Mouse (Mus musculus) neural tube, embryonic 14.5 days (tissue): Measurements from ENCODE around the gene Gm21987. TPM values are rescaled to one million over a fixed set of nuclear protein-coding genes. Genes with fewer than 3 reads are reported as not detected.

Source experiments
- ATAC-seq: fragments of 200-750 bp; cut with Nextera tagmentation; 2 replicates; pipeline ENCODE4 v1.8.0; 2017; ENCODE audit warnings: low read depth, mild to moderate bottlenecking, moderate TSS enrichment, moderate library complexity
- H3K27ac ChIP-seq: fragments of 300-500 bp; sonication (generic); 2 replicates; pipeline ENCODE4 v1.5.1; 2014; ENCODE audit warnings: low read depth, mild to moderate bottlenecking, control low read depth, low read length, moderate library complexity, mixed read lengths
- H3K27me3 ChIP-seq: fragments of 300-500 bp; sonication (generic); 2 replicates; pipeline ENCODE4 v1.6.1; 2014; ENCODE audit warnings: low read length; ENCODE audit not compliant: control insufficient read depth, insufficient read depth
- H3K36me3 ChIP-seq: fragments of 300-500 bp; sonication (generic); 2 replicates; pipeline ENCODE4 v1.6.1; 2014; ENCODE audit warnings: low read length, mixed read lengths; ENCODE audit not compliant: control insufficient read depth, insufficient read depth
- H3K4me1 ChIP-seq: fragments of 300-500 bp; sonication (generic); 2 replicates; pipeline ENCODE4 v1.6.1; 2014; ENCODE audit warnings: low read length; ENCODE audit not compliant: control insufficient read depth, insufficient read depth
- H3K4me2 ChIP-seq: fragments of 300-500 bp; sonication (generic); 2 replicates; pipeline ENCODE4 v1.6.1; 2014; ENCODE audit warnings: mild to moderate bottlenecking, low read depth, low read length, control low read depth
- H3K4me3 ChIP-seq: fragments of 300-500 bp; sonication (generic); 2 replicates; pipeline ENCODE4 v1.5.1; 2014; ENCODE audit warnings: low read depth, low read length, control low read depth, mixed read lengths
- H3K9ac ChIP-seq: fragments of 300-500 bp; sonication (generic); replicated peaks from 2 replicates; pipeline ENCODE4 v1.6.1; 2014; ENCODE audit warnings: low read depth, mild to moderate bottlenecking, control low read depth, low read length, mixed read lengths
- H3K9me3 ChIP-seq: fragments of 300-500 bp; sonication (generic); 2 replicates; pipeline ENCODE4 v1.6.1; 2016; ENCODE audit warnings: low read length; ENCODE audit not compliant: control insufficient read depth
- WGBS: fragments of 180-500 bp; shearing (Covaris S2); extraction: QIAGEN DNeasy Blood & Tissue Kit; methylation state at CpG from one replicate; pipeline ENCODE4 v1.1.7; 2014; 5-methylcytosine and 5-hydroxymethylcytosine counted together
- polyA plus RNA-seq: library from polyadenylated mRNA; unstranded; fragments of >200 nt; fragmentation: Nextera tagmentation; extraction: Ambion mirVana; gene quantifications from 2 replicates; pipeline ENCODE4 v1.2.1, GENCODE M21; 2014

Gene Gm21987
- polyA plus RNA-seq, 1 experiment from 2014 or later: not detected

DNA sequence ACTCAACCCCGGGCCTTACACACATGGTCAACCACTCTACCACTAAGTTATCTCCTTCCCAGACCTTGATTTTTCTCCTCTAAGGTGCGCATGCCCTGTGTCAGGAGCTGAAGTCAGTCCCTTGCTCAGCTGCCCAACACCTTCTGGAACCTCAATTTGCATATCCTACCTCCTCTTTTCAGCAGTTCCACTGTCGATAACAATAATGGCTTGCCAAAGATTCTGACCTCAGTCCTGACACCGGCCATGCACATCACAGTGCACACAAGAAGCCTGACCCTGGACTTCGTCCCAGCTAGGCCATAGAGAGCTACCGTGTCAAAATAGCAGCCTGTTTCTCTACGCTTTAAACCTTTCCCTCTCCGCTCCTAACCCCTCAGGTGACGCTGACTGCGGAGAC is 26.6 kb downstream of the Gm21987 start:
- Histone ChIP-seq H3K4me3 (no peak overlapping the region), H3K9ac (no peak overlapping the region), H3K27me3 (no peaks in the 10 kb centered on the region), H3K4me2 (no peak overlapping the region), H3K4me1 (no peaks in the 10 kb centered on the region; the same call in 1 of the 2 replicates), H3K9me3 (no peaks in the 10 kb centered on the region), H3K36me3 (no peaks in the 10 kb centered on the region), H3K27ac (no peak overlapping the region)
- ATAC-seq: no peak
- 85% methylated on average over 10 of the region's 10 CpGs for WGBS

DNA sequence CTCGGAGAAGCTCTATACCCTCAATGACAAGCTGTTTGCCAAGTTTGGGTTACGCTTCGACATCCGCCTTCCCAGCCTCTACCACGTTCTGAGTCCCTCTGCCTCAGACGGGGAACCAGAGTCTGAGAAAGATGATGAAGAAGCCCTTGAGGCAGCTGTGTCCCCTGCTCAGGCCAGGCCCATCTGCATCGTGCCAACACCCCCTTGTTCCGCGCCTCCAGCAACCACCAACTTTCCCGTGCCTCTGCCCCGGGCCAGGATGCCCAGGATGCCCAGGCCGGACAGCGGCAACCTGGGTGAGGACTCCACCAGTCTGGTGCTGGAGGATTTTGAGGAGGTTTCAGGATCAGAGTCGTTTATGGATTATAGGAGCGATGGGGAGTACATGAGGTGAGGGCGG is 27.1 kb downstream of the Gm21987 start:
- Histone ChIP-seq H3K27me3 (no peaks in the 10 kb centered on the region), H3K36me3 (no peaks in the 10 kb centered on the region), H3K27ac (no peak overlapping the region), H3K4me3 (no peak overlapping the region), H3K9me3 (no peaks in the 10 kb centered on the region), H3K4me1 (no peaks in the 10 kb centered on the region; the same call in 1 of the 2 replicates), H3K4me2 (no peak overlapping the region), H3K9ac (no peak overlapping the region)
- WGBS: 88% methylated on average over 16 of the region's 16 CpGs
- ATAC-seq: no peak

DNA sequence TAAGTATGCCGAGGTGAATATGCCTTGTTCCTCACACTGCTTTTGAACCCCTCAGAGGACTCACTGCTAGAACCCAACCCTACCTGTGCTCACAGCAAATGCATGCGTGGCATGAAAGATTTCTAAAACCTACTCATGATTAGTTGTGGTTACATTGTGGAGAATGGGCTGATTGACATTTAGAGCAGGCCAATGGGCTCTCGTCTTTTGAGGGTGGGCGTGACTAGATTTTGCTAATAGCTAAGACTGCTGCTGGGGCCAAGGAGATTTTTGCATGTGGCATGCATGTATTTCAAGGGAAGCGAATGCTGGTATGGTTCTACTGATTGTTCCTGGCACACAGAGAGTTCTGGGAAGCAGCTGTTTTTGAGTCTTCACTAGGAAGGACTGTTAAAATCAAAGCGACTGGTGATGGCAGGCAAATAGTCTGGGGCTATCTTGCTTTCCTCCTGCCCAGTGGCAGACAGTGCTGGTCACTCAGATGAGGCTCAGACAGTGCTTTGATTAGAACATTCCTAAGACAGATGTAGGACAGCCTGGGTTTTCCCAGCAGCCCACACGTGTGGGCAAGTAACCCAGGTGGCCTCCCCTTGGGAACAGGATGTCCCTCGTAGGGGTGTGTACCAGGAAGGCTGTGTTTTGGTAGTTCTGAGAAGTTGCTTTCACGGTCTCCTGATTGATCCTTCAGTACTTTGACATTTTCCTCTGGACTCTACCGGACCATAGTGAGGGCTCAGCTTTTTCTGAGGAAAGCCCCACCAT is 27.7 kb downstream of the Gm21987 start:
- Histone ChIP-seq H3K36me3 (no peaks in the 10 kb centered on the region), H3K4me3 (no peak overlapping the region), H3K9me3 (no peaks in the 10 kb centered on the region), H3K9ac (no peak overlapping the region), H3K4me1 (no peaks in the 10 kb centered on the region; the same call in 1 of the 2 replicates), H3K4me2 (no peak overlapping the region), H3K27me3 (no peaks in the 10 kb centered on the region), H3K27ac (no peak overlapping the region)
- WGBS: 84% methylated on average over 10 of the region's 10 CpGs
- no peak for ATAC-seq

DNA sequence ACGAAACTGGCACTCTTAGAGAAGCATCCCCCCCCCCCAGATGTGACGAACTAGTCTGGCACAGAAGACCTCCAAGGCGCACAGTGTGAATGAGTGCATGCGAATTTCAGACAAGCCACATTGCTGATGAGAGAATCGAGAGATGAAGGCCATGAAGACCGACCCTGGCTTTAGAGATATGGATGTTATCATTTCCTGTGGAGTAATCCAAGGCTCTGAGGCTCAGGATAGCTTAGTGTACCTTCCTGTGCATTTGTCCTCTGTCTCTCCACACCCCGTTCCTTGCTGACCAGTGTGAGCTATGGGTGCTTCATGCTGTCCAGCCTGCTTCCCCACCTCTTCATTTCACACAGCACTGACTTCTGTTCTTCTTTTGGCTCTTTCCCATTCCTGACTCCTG is 28.3 kb downstream of the Gm21987 start:
- no peaks in the 10 kb centered on the region for H3K9me3 ChIP-seq
- WGBS: 88% methylated on average over 7 of the region's 7 CpGs
- H3K27ac ChIP-seq: no peak overlapping the region
- ATAC-seq: no peak
- no peak overlapping the region for H3K4me3 ChIP-seq
- no peaks in the 10 kb centered on the region for H3K36me3 ChIP-seq
- H3K4me1 ChIP-seq: no peaks in the 10 kb centered on the region; the same call in 1 of the 2 replicates
- no peaks in the 10 kb centered on the region for H3K27me3 ChIP-seq
- H3K4me2 ChIP-seq: no peak overlapping the region
- H3K9ac ChIP-seq: no peak overlapping the region

DNA sequence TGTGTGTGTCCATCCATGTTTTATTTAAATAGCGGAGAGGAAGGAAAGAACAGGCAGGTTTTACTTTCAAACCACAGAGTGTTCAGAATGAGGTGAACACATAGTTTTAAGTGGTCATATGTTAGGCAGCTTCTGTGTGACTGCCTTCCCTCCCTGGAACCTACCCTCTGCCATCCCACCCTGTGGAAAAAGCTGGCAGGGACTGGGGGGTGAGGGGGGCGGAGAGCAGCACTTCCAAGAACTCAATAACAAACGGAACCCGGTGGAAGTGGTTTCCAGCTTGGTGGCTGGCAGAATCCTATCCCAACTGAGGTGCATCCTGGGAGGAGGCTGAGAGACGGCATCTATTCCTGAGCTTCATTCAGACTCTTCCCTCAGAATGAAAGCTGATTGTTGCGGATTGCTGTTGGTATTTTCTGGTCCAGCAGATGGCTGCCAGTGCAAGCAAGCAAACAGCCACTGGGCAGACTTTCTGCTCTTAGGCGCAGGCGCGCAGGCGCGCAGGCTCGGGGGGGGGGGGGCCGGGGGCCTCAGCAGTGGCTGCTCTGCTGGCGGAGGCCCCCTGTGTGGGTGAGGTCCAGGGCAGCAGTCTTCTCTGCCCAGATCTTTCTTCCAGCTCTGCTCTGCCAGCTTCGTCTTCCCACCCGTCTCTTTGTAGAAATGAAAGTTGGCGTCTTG is 29.5 kb downstream of the Gm21987 start:
- Histone ChIP-seq H3K9me3 (no peaks in the 10 kb centered on the region), H3K27me3 (no peaks in the 10 kb centered on the region), H3K9ac (peak overlapping the region; percentile 44; the same call in 1 of the 2 replicates), H3K4me1 (no peaks in the 10 kb centered on the region; the same call in 1 of the 2 replicates), H3K4me3 (peak overlapping the region; percentile 9; the same call in 1 of the 2 replicates), H3K36me3 (no peaks in the 10 kb centered on the region), H3K4me2 (peak overlapping the region; percentile 41), H3K27ac (peak overlapping the region; percentile 71)
- ATAC-seq: peak; percentile 93
- 33% methylated on average over 17 of the region's 17 CpGs for WGBS

DNA sequence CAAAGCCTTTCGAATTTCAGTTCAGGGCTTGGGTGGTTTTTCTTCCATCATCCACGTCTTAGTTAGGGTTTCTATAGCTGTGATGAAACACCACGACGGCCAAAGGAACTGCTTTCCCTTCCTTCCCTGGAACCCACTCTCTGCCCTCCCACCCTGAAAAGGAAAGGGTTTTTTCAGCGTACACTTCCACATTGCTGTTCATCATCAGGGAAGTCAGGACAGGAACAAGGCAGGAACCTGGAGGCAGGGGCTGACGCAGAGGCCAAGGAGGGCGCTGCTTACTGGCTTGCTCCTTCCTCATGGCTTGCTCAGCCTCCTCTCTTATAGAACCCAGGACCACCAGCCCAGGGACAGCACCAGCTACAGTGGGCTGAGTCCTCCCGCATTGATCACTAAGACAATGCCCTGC is 30.0 kb downstream of the Gm21987 start:
- no peaks in the 10 kb centered on the region; the same call in 1 of the 2 replicates for H3K4me1 ChIP-seq
- H3K36me3 ChIP-seq: no peaks in the 10 kb centered on the region
- peak overlapping the region; percentile 71; the same call in 1 of the 2 replicates for H3K27ac ChIP-seq
- no peaks in the 10 kb centered on the region for H3K9me3 ChIP-seq
- H3K4me3 ChIP-seq: peak overlapping the region; percentile 9; the same call in 1 of the 2 replicates
- peak overlapping the region; percentile 41 for H3K4me2 ChIP-seq
- ATAC-seq: peak; percentile 62
- H3K9ac ChIP-seq: peak overlapping the region; percentile 44; the same call in 1 of the 2 replicates
- 60% methylated on average over 8 of the region's 8 CpGs for WGBS
- H3K27me3 ChIP-seq: no peaks in the 10 kb centered on the region

DNA sequence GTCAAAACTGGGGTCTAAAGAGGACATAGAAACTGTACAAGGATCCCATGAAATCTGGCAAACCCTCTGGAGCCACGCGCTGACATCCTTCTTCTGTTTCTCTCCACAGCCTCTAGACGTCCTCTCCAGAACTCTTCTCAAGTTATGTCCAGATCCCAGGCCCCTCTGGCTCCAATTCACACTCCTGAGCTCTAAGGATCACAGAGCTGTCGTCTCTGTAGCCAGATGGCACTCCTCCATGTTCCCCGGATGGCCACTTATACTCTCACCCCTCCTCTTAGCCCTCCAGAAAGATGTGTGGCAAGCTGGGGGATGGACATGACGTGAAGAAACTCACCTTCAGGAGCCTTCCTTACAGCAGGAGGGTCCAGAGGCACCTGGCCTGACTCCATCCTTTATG is 30.7 kb downstream of the Gm21987 start:
- ATAC-seq: no peak
- no peak overlapping the region for H3K27ac ChIP-seq
- H3K4me1 ChIP-seq: no peaks in the 10 kb centered on the region; the same call in 1 of the 2 replicates
- no peak overlapping the region for H3K9ac ChIP-seq
- H3K27me3 ChIP-seq: no peaks in the 10 kb centered on the region
- H3K36me3 ChIP-seq: no peaks in the 10 kb centered on the region
- no peak overlapping the region for H3K4me2 ChIP-seq
- H3K4me3 ChIP-seq: no peak overlapping the region
- H3K9me3 ChIP-seq: no peaks in the 10 kb centered on the region
- WGBS: 82% methylated on average over 6 of the region's 6 CpGs

DNA sequence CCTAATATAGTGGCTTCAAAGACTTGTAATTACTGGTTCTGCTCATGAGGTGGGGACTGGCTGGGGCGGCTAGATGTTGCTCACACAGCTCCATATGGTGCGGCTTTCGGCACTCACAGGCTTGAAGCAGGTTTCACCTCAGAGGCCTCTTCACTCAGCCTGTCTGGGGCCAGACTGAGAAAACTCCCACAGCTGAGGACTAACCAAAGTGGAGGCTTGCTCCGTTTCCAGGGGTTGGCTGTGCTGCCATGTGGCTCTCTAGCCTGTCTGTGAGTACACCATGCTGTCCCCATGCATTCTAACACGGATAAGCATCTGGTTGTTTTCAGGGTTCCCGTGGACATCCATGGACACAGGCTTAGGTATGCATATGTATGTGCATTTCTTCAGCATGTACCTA is 31.8 kb downstream of the Gm21987 start:
- Histone ChIP-seq H3K27me3 (no peaks in the 10 kb centered on the region), H3K4me2 (no peak overlapping the region), H3K36me3 (no peaks in the 10 kb centered on the region), H3K9me3 (no peaks in the 10 kb centered on the region), H3K4me1 (no peaks in the 10 kb centered on the region; the same call in 1 of the 2 replicates), H3K4me3 (no peak overlapping the region), H3K9ac (no peak overlapping the region), H3K27ac (no peak overlapping the region)
- WGBS: 80% methylated on average over 6 of the region's 6 CpGs
- no peak for ATAC-seq

DNA sequence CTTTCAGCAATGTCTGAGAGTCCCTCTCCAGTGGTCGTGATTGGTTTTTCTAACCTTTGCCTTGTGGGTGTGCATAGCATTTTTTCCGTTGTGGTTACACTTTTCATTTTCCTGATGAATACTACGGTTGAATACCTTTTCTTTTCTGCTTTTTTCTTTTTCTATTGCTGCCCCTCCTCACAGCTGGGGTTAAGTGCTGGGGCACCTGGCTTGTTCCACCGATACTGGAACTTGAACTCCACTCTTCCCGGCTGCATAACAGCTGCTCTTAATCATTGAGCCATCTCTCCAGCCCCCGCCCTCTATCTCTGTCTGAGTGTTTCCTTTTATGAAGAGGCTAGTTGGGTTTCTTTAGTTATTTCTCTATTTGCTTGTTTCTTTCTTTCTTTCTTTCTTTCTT is 32.2 kb downstream of the Gm21987 start:
- no peaks in the 10 kb centered on the region for H3K36me3 ChIP-seq
- H3K27ac ChIP-seq: no peak overlapping the region
- WGBS: 58% methylated on average over 6 of the region's 6 CpGs
- H3K27me3 ChIP-seq: no peaks in the 10 kb centered on the region
- no peak overlapping the region for H3K4me3 ChIP-seq
- H3K4me2 ChIP-seq: no peak overlapping the region
- no peaks in the 10 kb centered on the region; the same call in 1 of the 2 replicates for H3K4me1 ChIP-seq
- H3K9me3 ChIP-seq: no peaks in the 10 kb centered on the region
- ATAC-seq: no peak
- H3K9ac ChIP-seq: no peak overlapping the region
